Mouse (Mus musculus) lung, embryonic 14.5 days (tissue): ENCODE measurements around the gene Pitpnb. TPM values are rescaled to one million over a fixed set of nuclear protein-coding genes. Genes with fewer than 3 reads are reported as not detected.

ENCODE experiments used
- ATAC-seq: fragments of 200-750 bp; cut with Nextera tagmentation; 2 replicates; pipeline ENCODE4 v1.8.0; 2017; ENCODE audit warnings: mild to moderate bottlenecking, moderate TSS enrichment, moderate library complexity; ENCODE audit not compliant: insufficient read depth
- DNase-seq: peaks from one replicate; pipeline ENCODE4 v3.0.0-alpha.2; 2015
- H3K27ac ChIP-seq: fragments of 300-500 bp; sonication (generic); 2 replicates; pipeline ENCODE4 v1.5.1; 2014; ENCODE audit warnings: low read depth, mild to moderate bottlenecking, moderate library complexity
- H3K27me3 ChIP-seq: fragments of 300-500 bp; sonication (generic); 2 replicates; pipeline ENCODE4 v1.6.1; 2014; ENCODE audit warnings: low read length, control low read depth; ENCODE audit not compliant: insufficient read depth
- H3K36me3 ChIP-seq: fragments of 300-500 bp; sonication (generic); 2 replicates; pipeline ENCODE4 v1.6.1; 2014; ENCODE audit warnings: control low read depth; ENCODE audit not compliant: insufficient read depth
- H3K4me1 ChIP-seq: fragments of 300-500 bp; sonication (generic); 2 replicates; pipeline ENCODE4 v1.6.1; 2014; ENCODE audit warnings: antibody characterized with exemption, control low read depth; ENCODE audit not compliant: insufficient read depth
- H3K4me2 ChIP-seq: fragments of 300-500 bp; sonication (generic); 2 replicates; pipeline ENCODE4 v1.6.1; 2014; ENCODE audit warnings: mild to moderate bottlenecking
- H3K4me3 ChIP-seq: fragments of 300-500 bp; sonication (generic); 2 replicates; pipeline ENCODE4 v1.5.1; 2014; ENCODE audit warnings: low read depth, low read length
- H3K9ac ChIP-seq: fragments of 300-500 bp; sonication (generic); 2 replicates; pipeline ENCODE4 v1.6.1; 2014
- H3K9me3 ChIP-seq: fragments of 300-500 bp; sonication (generic); 2 replicates; pipeline ENCODE4 v1.6.1; 2016; ENCODE audit warnings: low read depth, low read length, control low read depth
- CTCF ChIP-seq: IDR thresholded peaks from 2 replicates; pipeline ENCODE4 v1.5.1; 2016; ENCODE audit warnings: antibody characterized with exemption, low read depth
- WGBS: fragments of 180-500 bp; shearing (Covaris S2); extraction: QIAGEN DNeasy Blood & Tissue Kit; methylation state at CpG from one replicate; pipeline ENCODE4 v1.1.7; 2014; 5-methylcytosine and 5-hydroxymethylcytosine counted together
- polyA plus RNA-seq: library from polyadenylated mRNA; unstranded; fragments of >200 nt; fragmentation: Nextera tagmentation; extraction: Ambion mirVana; gene quantifications from 2 replicates; pipeline ENCODE4 v1.2.1, GENCODE M21; 2014

The Pitpnb gene
- polyA plus RNA-seq, 1 experiment from 2014 or later, result 120 TPM

- peak overlapping the region; percentile 87 for H3K9ac ChIP-seq
- H3K27ac ChIP-seq, result no peak overlapping the region
- 3% methylated on average over 63 of the region's 63 CpGs for WGBS
- H3K4me3 ChIP-seq, result peak overlapping the region; percentile 79
- H3K36me3 ChIP-seq, result peaks cover 26% of the 10 kb centered on the region
- H3K4me1 ChIP-seq, result peaks cover 24% of the 10 kb centered on the region
- H3K4me2 ChIP-seq, result peak overlapping the region; percentile 98
- peaks cover 34% of the 10 kb centered on the region for H3K27me3 ChIP-seq
- no peaks in the 10 kb centered on the region for H3K9me3 ChIP-seq
- ATAC-seq (no peak), DNase-seq (peak; percentile 51)
- TF ChIP-seq CTCF, result no peak
These were observed 87.9 kb downstream of the Pitpnb start for GRCm38 (mm10) chr5:111418202-111419120.

- Histone ChIP-seq H3K27me3 (peaks cover 34% of the 10 kb centered on the region), H3K27ac (no peak overlapping the region), H3K4me2 (peak overlapping the region; percentile 98), H3K9ac (peak overlapping the region; percentile 87), H3K4me1 (peaks cover 24% of the 10 kb centered on the region), H3K36me3 (peaks cover 26% of the 10 kb centered on the region), H3K9me3 (no peaks in the 10 kb centered on the region), H3K4me3 (peak overlapping the region; percentile 79)
- ATAC-seq (no peak), DNase-seq (peak; percentile 47)
- 11% methylated on average over 42 of the region's 42 CpGs for WGBS
- TF ChIP-seq CTCF, result no peak
These were observed 88.7 kb downstream of the Pitpnb start for GRCm38 (mm10) chr5:111419121-111419881.

GRCm38 (mm10) chr5:111420011-111420691 is 89.6 kb downstream of the Pitpnb start:
- ATAC-seq, result no peak
- Histone ChIP-seq H3K9me3 (no peaks in the 10 kb centered on the region), H3K36me3 (peaks cover 34% of the 10 kb centered on the region), H3K4me1 (peaks cover 24% of the 10 kb centered on the region), H3K27me3 (peaks cover 34% of the 10 kb centered on the region), H3K4me2 (peak overlapping the region; percentile 98), H3K9ac (peak overlapping the region; percentile 87), H3K27ac (no peak overlapping the region), H3K4me3 (peak overlapping the region; percentile 79)
- WGBS, result 7% methylated on average over 54 of the region's 56 CpGs
- no peak for TF ChIP-seq CTCF
- peak; percentile 42 for DNase-seq

- no peak for DNase-seq
- Histone ChIP-seq H3K36me3 (peaks cover 38% of the 10 kb centered on the region), H3K9ac (peak overlapping the region; percentile 87), H3K4me3 (peak overlapping the region; percentile 79), H3K4me1 (peaks cover 24% of the 10 kb centered on the region), H3K27me3 (peaks cover 34% of the 10 kb centered on the region), H3K27ac (no peak overlapping the region), H3K4me2 (peak overlapping the region; percentile 98), H3K9me3 (no peaks in the 10 kb centered on the region)
- no peak for ATAC-seq
- TF ChIP-seq CTCF, result no peak
- 65% methylated on average over 22 of the region's 22 CpGs for WGBS
These were observed 90.3 kb downstream of the Pitpnb start for GRCm38 (mm10) chr5:111420896-111421295.

- DNase-seq, result no peak
- no peak for TF ChIP-seq CTCF
- ATAC-seq, result no peak
- WGBS, result 81% methylated on average over 15 of the region's 15 CpGs
- peaks cover 27% of the 10 kb centered on the region for H3K4me1 ChIP-seq
- 0 out of 2 replicates have a peak overlapping the region, but pooled peaks have one; percentile 16 for H3K9ac ChIP-seq
- H3K27me3 ChIP-seq, result peaks cover 34% of the 10 kb centered on the region
- H3K27ac ChIP-seq, result no peak overlapping the region
- H3K36me3 ChIP-seq, result peaks cover 38% of the 10 kb centered on the region
- no peak overlapping the region; the same call in 1 of the 2 replicates for H3K4me3 ChIP-seq
- H3K4me2 ChIP-seq, result peak overlapping the region; percentile 98; the same call in 1 of the 2 replicates
- H3K9me3 ChIP-seq, result no peaks in the 10 kb centered on the region
These were observed 90.9 kb downstream of the Pitpnb start for GRCm38 (mm10) chr5:111421424-111421823.

- H3K4me2 ChIP-seq, result peak overlapping the region; percentile 98
- ATAC-seq, result no peak
- no peak overlapping the region for H3K27ac ChIP-seq
- 72% methylated on average over 8 of the region's 8 CpGs for WGBS
- H3K27me3 ChIP-seq, result peaks cover 34% of the 10 kb centered on the region
- H3K9ac ChIP-seq, result no peak overlapping the region
- no peak for TF ChIP-seq CTCF
- H3K36me3 ChIP-seq, result peaks cover 38% of the 10 kb centered on the region
- H3K4me1 ChIP-seq, result peaks cover 27% of the 10 kb centered on the region
- DNase-seq, result no peak
- H3K4me3 ChIP-seq, result no peak overlapping the region; the same call in 1 of the 2 replicates
- no peaks in the 10 kb centered on the region for H3K9me3 ChIP-seq
These were observed 91.7 kb downstream of the Pitpnb start for GRCm38 (mm10) chr5:111422058-111422800.
